Mouse (Mus musculus): ENCODE measurements around the gene Twf1. TPM values are rescaled to one million over a fixed set of nuclear protein-coding genes. Genes with fewer than 3 reads are reported as not detected.

The Twf1 gene
- 10 to 100 TPM; 45.4 to 55.3 (median 50.7) TPM for total RNA-seq (2022)

DNA sequence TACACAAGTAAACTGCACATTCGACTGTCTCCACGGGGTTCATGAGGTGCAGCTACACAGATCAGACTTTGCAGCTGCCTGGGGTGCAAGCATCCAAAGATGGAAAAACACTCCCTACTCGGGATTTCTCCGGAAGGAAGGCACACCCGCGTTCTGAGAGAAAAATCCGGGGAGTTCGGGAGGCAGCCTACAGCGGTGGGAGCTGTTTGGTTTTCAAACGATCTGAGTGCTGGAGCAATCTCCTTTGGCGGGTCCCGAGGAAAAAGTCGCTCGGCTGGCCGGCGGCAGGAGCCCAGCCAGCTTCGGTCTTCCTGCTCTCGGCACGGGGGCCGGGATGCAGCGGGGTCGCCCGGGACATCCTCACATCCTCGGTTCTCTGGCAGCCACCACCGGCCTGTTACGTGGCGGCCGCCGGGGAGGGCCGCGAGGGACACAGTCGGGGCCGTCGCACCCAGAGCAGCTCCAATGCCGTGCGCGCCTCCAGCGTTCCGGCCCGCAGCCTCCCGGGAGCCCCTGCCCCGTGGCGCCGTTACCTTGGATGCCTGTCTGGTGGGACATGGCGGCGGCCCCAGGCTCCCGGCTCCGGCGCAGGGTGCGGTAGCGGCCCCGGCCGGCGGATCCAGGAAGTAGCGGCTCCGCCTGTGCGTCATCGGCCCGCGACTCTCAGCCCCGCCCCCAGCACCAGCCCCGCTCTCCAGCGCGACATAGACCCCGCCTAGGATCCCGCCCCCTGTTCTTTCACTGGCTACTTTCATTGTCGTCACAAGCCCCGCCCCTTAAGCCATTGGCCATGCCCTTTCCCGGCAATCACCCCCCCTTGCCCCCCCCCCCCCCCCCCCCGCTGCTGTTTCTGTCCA is at the start of gene Twf1:
Twf1 (minus strand) TSS at position 671 of the 857 bp plus-strand sequence.
- DNase-seq (ENCODE audit: low spot score in 2 of 2): peak; percentile 95 to 97

- no peak for DNase-seq (ENCODE audit: low spot score in 2 of 2)
These were observed 49.4 kb upstream of the Twf1 start for GRCm38 (mm10) chr15:94639126-94639525.

- DNase-seq (ENCODE audit: low spot score in 2 of 2): no peak
These were observed 48.5 kb upstream of the Twf1 start for GRCm38 (mm10) chr15:94638207-94638606.

- DNase-seq (ENCODE audit: low spot score in 2 of 2): no peak
These were observed 44.8 kb upstream of the Twf1 start for GRCm38 (mm10) chr15:94634524-94634923.

DNA sequence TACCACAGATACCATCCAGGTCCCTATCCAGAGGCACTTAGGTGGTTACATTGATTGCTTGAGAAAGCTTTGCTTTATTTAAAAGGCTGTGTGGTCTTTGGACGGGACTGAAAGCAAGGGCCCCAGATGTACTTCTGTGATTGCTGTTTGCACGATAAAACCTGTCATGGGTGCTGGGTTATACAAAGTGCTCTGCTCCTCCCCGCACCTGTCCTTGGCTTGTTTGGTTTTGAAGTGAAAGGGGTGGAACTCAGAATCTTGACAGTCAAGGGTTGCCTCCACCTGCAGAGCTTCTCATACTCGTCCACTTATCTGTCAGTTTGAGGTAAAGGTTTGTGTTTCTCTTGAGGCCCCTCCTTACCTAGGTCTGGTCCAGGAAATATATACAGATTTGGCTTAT is 40.9 kb upstream of the Twf1 start:
- no peak for DNase-seq (ENCODE audit: low spot score in 2 of 2)

GRCm38 (mm10) chr15:94628830-94629601 is 39.3 kb upstream of the Twf1 start, which contains the start of gene Tmem117:
Gene Tmem117, plus strand, starts transcription at chr15:94629232.
- no peak for DNase-seq (ENCODE audit: low spot score in 2 of 2)

- DNase-seq (ENCODE audit: low spot score in 2 of 2): no peak
These were observed 38.8 kb upstream of the Twf1 start for GRCm38 (mm10) chr15:94628463-94628829.

- no peak for DNase-seq (ENCODE audit: low spot score in 2 of 2)
These were observed 31.2 kb upstream of the Twf1 start for GRCm38 (mm10) chr15:94620909-94621308.

DNA sequence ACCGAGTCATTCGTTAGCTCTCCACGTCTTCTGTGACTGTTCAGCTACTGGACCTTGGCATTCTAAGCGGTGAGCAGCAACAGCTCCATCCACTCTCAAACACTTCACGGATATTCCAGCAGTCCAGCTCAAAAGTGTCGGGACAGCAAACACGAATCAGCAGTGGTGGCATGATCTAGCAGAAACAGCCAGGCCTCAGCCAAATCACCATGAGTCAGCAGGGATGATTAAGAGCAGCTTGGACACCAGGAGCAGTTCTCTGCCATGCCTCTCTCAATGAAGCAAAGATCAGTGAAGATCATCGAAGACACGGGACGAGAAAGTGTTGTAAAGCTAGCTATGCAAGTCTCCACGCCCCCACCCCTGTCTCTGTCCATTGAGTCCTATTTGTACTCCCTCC is 26.3 kb upstream of the Twf1 start:
- no peak for DNase-seq (ENCODE audit: low spot score in 2 of 2)

DNA sequence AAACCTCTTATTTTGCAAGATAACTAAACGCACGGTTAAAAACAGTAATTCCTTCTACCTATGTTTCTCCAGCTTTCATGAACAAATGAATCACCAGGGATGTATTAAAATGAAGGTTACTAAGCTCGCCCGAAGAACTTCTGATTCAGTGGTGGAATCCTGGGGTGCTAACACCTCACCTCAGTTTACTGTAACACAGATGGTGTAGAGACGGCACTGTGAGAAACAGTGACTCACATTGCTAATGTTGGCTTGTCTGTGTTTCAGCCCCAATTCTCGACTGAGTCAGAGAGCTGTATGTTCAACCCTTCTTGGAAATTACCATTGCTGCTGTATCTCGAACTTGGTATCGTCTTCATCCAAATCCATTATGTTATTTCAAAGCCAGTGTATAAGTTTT is 18.1 kb upstream of the Twf1 start:
- no peak for DNase-seq (ENCODE audit: low spot score in 2 of 2)

GRCm38 (mm10) chr15:94602441-94602840 is 12.8 kb upstream of the Twf1 start:
- DNase-seq (ENCODE audit: low spot score in 2 of 2): no peak

DNA sequence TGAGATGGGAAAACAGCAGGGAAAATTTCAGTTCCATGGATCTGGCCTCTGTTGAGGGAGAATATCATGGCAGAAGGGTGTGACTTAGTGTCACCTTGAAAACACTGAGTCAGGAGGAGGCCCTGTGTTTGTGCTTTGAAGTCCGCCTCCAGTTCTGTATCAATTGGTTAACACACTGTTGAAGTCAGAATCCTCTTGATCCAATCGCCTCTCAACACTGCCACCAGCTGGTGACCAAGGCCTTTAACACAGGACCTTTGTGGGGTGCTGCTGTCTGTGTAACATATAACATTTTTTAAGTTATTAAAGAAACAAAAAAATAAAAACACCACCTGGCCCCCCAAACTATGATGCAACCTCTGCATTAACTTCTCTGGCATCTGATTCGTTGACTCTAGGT is 11.7 kb upstream of the Twf1 start:
- DNase-seq (ENCODE audit: low spot score in 2 of 2): no peak

DNA sequence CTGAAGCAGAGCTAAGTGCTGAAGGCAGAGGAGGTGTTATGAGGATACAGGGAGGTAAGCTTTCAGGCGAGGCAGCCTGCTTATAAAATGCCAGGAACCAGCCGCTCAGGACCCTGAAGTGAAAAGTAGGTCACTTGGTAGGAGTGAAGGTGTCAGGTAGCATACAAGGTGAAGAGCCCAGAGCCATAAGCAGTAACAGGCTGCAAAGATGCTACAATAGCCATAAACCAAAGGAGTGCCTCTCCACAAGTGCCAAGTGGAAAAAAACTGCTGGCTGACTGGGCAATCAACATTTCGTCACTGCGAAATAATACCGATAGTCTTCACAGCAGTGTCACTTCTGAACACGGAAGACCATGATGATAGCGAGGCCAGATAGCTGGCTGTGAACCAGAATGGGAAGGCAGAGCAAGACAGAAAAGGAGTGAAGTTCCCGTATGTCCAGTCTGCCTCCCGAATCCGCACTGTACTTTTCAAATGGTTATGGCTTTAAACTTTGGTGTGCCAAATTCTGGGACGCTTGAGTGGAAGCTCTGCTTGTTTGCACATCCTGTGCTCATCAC is 10.5 kb upstream of the Twf1 start:
- no peak for DNase-seq (ENCODE audit: low spot score in 2 of 2)

DNA sequence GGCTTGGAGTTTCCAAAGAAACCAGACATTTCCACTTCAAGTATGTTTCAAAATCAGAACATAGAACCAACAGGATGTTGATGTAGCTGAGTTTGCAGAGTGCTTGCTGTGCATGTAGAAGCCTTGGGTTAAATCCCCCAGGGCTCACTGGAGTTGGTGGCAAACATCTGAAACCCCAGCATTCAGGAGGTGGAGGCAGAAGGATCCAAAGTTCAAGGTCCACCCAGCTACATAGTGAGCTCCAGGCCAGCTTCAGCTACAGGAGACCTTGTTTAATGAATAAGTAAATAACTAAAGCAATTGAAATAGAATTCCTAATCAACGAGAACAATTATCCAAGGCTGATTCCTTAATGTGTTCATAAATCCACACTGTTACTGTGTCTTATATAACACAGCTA is 3.9 kb upstream of the Twf1 start:
- DNase-seq (ENCODE audit: low spot score in 2 of 2): no peak

GRCm38 (mm10) chr15:94591356-94591755 is 1.7 kb upstream of the Twf1 start:
- no peak for DNase-seq (ENCODE audit: low spot score in 2 of 2)

- no peak for DNase-seq (ENCODE audit: low spot score in 2 of 2)
These were observed 394 bp upstream of the Twf1 start for GRCm38 (mm10) chr15:94590083-94590482.

- no peak for DNase-seq (ENCODE audit: low spot score in 2 of 2)
These were observed 1.6 kb downstream of the Twf1 start for GRCm38 (mm10) chr15:94587826-94588715.

- no peak for DNase-seq (ENCODE audit: low spot score in 2 of 2)
These were observed 5.0 kb downstream of the Twf1 start for GRCm38 (mm10) chr15:94584738-94585137.

GRCm38 (mm10) chr15:94583153-94583552 is 6.5 kb downstream of the Twf1 start:
- DNase-seq (ENCODE audit: low spot score in 2 of 2): no peak

GRCm38 (mm10) chr15:94582000-94582593 is 7.6 kb downstream of the Twf1 start:
- no peak for DNase-seq (ENCODE audit: low spot score in 2 of 2)

Data from layer of hippocampus, adult 8-10 months (tissue).